Mouse (Mus musculus): ENCODE measurements at regions not wholly inside any gene's neighbourhood (a gene's known extent, or its start where the extent isn't known, plus 50 kb on each side); places are given as distances from the start of the nearest gene placed in this dataset.

GRCm38 (mm10) chr10:41018888-41019287 lies 53.2 kb downstream of the Gpr6 start:
- H3K36me3 ChIP-seq = no peaks in the 10 kb centered on the region
- no peak for ATAC-seq (ENCODE audit: insufficient number of reproducible peaks, insufficient read depth, low FRiP score, low TSS enrichment, low read depth)
- no peak overlapping the region for H3K4me2 ChIP-seq
- H3K9ac ChIP-seq = no peak overlapping the region
- H3K4me1 ChIP-seq = no peaks in the 10 kb centered on the region
- peaks cover 3% of the 10 kb centered on the region; the same call in 1 of the 2 replicates for H3K27me3 ChIP-seq
- no peak overlapping the region for H3K4me3 ChIP-seq
- WGBS = 62% methylated on average over 5 of the region's 5 CpGs
- H3K9me3 ChIP-seq = no peaks in the 10 kb centered on the region
- H3K27ac ChIP-seq = no peak overlapping the region

DNA sequence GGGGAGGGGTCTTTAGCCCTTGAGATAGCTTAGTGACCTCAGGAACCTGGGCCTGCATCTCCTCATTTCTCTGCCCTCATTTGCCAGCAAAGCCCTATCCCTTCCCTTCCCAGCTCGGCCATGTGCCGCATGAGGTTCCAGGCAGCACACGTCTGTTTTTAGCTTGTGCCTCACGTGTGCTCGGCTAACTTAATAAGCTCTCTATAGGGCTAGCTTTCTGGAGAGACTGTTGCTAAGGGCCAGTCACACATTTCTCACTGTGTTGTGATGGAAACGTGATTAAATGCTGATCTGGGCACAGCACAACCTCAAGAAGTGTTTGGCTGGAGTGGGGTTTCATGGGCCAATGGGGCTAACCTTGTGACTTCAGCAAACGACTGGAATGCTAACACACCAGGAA lies 55.5 kb downstream of the Gpr6 start:
- H3K27me3 ChIP-seq = peaks cover 3% of the 10 kb centered on the region; the same call in 1 of the 2 replicates
- H3K27ac ChIP-seq = no peak overlapping the region
- no peak for ATAC-seq (ENCODE audit: insufficient number of reproducible peaks, insufficient read depth, low FRiP score, low TSS enrichment, low read depth)
- no peak overlapping the region for H3K4me3 ChIP-seq
- 33% methylated on average over 7 of the region's 7 CpGs for WGBS
- H3K4me2 ChIP-seq = no peak overlapping the region
- no peaks in the 10 kb centered on the region for H3K9me3 ChIP-seq
- H3K36me3 ChIP-seq = no peaks in the 10 kb centered on the region
- no peaks in the 10 kb centered on the region for H3K4me1 ChIP-seq
- no peak overlapping the region for H3K9ac ChIP-seq

DNA sequence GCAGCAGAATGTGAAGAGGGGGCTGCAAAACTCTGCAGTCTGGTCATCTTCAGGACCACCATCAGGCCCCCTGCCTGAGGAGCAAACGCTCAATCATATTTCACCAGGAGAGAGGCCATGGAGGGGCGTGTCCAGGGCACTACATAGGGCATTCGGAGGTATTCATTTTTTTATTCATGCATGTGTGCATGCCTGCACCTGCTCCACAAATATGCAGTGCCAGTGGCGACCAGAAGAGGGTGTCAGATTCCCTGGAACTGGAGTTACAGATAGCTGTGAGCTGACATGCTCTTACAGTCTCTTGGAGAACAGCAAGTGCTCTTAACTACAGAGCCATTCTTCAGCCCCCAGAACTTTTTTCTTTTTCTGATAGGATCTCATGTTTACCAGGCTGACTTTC lies 56.4 kb downstream of the Gpr6 start:
- 33% methylated on average over 4 of the region's 4 CpGs for WGBS
- Histone ChIP-seq H3K4me2 (no peak overlapping the region), H3K36me3 (no peaks in the 10 kb centered on the region), H3K27me3 (peaks cover 3% of the 10 kb centered on the region; the same call in 1 of the 2 replicates), H3K9me3 (no peaks in the 10 kb centered on the region), H3K4me1 (no peaks in the 10 kb centered on the region), H3K27ac (no peak overlapping the region), H3K4me3 (no peak overlapping the region), H3K9ac (no peak overlapping the region)
- no peak for ATAC-seq (ENCODE audit: insufficient number of reproducible peaks, insufficient read depth, low FRiP score, low TSS enrichment, low read depth)

- Histone ChIP-seq H3K4me2 (no peak overlapping the region), H3K4me1 (no peaks in the 10 kb centered on the region), H3K27me3 (no peaks in the 10 kb centered on the region), H3K27ac (no peak overlapping the region), H3K4me3 (no peak overlapping the region), H3K9me3 (no peaks in the 10 kb centered on the region), H3K36me3 (no peaks in the 10 kb centered on the region), H3K9ac (no peak overlapping the region)
- ATAC-seq (ENCODE audit: insufficient number of reproducible peaks, insufficient read depth, low FRiP score, low TSS enrichment, low read depth) = no peak
- WGBS = 77% methylated on average over 2 of the region's 2 CpGs
These were observed 61.5 kb downstream of the Gpr6 start for GRCm38 (mm10) chr10:41010585-41010984.

- no peak for ATAC-seq (ENCODE audit: insufficient number of reproducible peaks, insufficient read depth, low FRiP score, low TSS enrichment, low read depth)
- Histone ChIP-seq H3K9ac (no peak overlapping the region), H3K27me3 (no peaks in the 10 kb centered on the region), H3K4me2 (no peak overlapping the region), H3K36me3 (no peaks in the 10 kb centered on the region), H3K4me1 (no peaks in the 10 kb centered on the region), H3K27ac (no peak overlapping the region), H3K9me3 (no peaks in the 10 kb centered on the region), H3K4me3 (no peak overlapping the region)
- 79% methylated on average over 3 of the region's 3 CpGs for WGBS
These were observed 64.2 kb downstream of the Gpr6 start for GRCm38 (mm10) chr10:41007866-41008265.

DNA sequence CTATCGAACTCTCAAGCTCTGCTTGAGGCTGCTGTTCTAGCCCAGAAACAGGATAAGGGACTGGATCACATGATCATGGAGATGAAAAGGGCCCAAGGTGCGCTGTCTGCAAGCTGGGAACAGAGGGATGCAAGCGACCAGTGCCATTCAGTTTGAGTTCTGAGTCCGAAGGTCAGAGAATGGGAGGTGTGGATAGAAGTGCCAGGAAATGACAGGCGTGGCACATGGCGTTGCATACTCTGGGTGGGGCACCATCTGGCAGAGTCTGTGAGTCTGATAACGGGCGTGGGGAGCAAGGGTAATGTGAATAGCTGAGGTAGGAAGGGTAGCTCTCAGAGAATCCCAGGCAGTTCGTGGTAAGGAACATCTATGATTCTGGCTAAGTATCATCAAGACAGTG lies 65.5 kb downstream of the Gpr6 start:
- H3K4me2 ChIP-seq = no peak overlapping the region
- no peak overlapping the region for H3K4me3 ChIP-seq
- no peak for ATAC-seq (ENCODE audit: insufficient number of reproducible peaks, insufficient read depth, low FRiP score, low TSS enrichment, low read depth)
- WGBS = 82% methylated on average over 9 of the region's 9 CpGs
- H3K9me3 ChIP-seq = no peaks in the 10 kb centered on the region
- no peak overlapping the region for H3K9ac ChIP-seq
- H3K4me1 ChIP-seq = no peaks in the 10 kb centered on the region
- H3K27ac ChIP-seq = no peak overlapping the region
- no peaks in the 10 kb centered on the region for H3K27me3 ChIP-seq
- no peaks in the 10 kb centered on the region for H3K36me3 ChIP-seq

DNA sequence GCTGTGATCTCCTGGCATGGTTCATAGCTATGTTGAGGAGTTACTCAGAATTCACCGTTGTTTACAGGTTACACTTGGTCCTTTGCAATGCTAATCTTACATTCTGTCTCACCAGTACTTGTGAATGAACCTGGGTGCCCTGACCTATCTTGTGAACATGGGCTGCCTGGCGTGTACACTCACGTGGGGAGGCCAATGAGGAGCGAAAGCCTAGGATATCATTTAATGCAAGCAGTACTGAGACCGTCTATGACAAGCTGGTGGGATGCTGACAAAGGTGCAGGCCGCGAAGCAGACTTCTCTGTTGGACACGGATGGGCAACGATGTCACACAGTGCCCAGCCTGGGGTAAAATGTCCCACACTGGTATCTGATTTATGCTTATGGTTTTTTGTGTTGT lies 66.3 kb downstream of the Gpr6 start:
- Histone ChIP-seq H3K9me3 (no peaks in the 10 kb centered on the region), H3K9ac (no peak overlapping the region), H3K4me2 (no peak overlapping the region), H3K27ac (no peak overlapping the region), H3K27me3 (no peaks in the 10 kb centered on the region), H3K4me1 (no peaks in the 10 kb centered on the region), H3K36me3 (no peaks in the 10 kb centered on the region), H3K4me3 (no peak overlapping the region)
- no peak for ATAC-seq (ENCODE audit: insufficient number of reproducible peaks, insufficient read depth, low FRiP score, low TSS enrichment, low read depth)
- WGBS = 91% methylated on average over 9 of the region's 9 CpGs

DNA sequence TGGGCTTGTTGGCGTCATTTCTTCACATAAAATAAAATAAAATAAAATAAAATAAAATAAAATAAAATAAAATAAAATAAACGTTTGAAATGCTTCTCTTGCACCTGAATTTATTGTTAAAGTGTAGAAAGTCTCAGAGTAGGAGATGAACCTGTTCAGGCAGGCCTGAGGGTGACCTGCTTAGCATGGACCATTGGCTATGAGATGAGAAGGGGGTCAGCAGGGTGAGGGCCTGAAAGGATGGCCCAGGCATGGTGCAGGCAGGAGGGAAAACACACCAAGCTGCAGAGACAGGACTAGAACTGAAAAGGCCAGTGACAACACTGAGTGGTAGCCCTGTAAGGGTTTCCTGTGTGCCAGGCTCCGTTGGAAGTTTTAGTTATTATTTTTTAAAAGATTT lies 67.3 kb downstream of the Gpr6 start:
- Histone ChIP-seq H3K36me3 (no peaks in the 10 kb centered on the region), H3K4me2 (no peak overlapping the region), H3K9ac (no peak overlapping the region), H3K27me3 (no peaks in the 10 kb centered on the region), H3K27ac (no peak overlapping the region), H3K4me1 (no peaks in the 10 kb centered on the region), H3K9me3 (no peaks in the 10 kb centered on the region), H3K4me3 (no peak overlapping the region)
- 62% methylated on average over 3 of the region's 3 CpGs for WGBS
- ATAC-seq (ENCODE audit: insufficient number of reproducible peaks, insufficient read depth, low FRiP score, low TSS enrichment, low read depth) = no peak

- H3K9ac ChIP-seq = no peak overlapping the region
- H3K27me3 ChIP-seq = no peaks in the 10 kb centered on the region; the same call in 1 of the 2 replicates
- H3K4me1 ChIP-seq = no peaks in the 10 kb centered on the region
- H3K4me2 ChIP-seq = no peak overlapping the region
- H3K27ac ChIP-seq = no peak overlapping the region
- H3K4me3 ChIP-seq = no peak overlapping the region
- peak; percentile 66; the same call in 1 of the 2 replicates for ATAC-seq (ENCODE audit: insufficient number of reproducible peaks, insufficient read depth, low FRiP score, low TSS enrichment, low read depth)
- no peaks in the 10 kb centered on the region for H3K36me3 ChIP-seq
- WGBS = 29% methylated on average over 7 of the region's 7 CpGs
- H3K9me3 ChIP-seq = no peaks in the 10 kb centered on the region
These were observed 67.9 kb downstream of the Gpr6 start for GRCm38 (mm10) chr10:41004044-41004689.

- Histone ChIP-seq H3K4me3 (no peak overlapping the region), H3K4me1 (no peaks in the 10 kb centered on the region), H3K9me3 (no peaks in the 10 kb centered on the region), H3K27ac (no peak overlapping the region), H3K4me2 (no peak overlapping the region), H3K9ac (no peak overlapping the region), H3K36me3 (no peaks in the 10 kb centered on the region), H3K27me3 (no peaks in the 10 kb centered on the region; the same call in 1 of the 2 replicates)
- ATAC-seq (ENCODE audit: insufficient number of reproducible peaks, insufficient read depth, low FRiP score, low TSS enrichment, low read depth) = no peak
- 78% methylated on average over 3 of the region's 3 CpGs for WGBS
These were observed 68.9 kb downstream of the Gpr6 start for GRCm38 (mm10) chr10:41003197-41003596.

DNA sequence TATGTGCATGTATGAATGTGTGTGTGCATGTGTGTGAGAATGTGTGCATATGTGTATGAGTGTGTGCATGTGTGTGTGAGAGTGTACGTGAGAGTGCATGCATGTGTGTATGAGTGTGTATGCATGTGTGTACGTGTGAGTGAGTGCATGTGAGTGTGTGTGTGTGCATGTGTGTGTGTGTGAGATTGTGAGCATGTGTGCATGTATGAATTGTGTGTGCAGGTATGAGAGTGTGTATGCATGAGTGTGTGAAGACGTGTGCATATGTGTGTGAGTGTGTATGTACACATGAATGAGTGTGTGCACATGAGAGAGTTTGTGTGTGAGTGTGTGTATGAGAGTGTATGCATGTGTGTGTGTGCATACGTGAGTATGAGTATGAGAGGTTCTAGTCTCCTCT lies 71.1 kb downstream of the Gpr6 start:
- Histone ChIP-seq H3K4me3 (no peak overlapping the region), H3K4me2 (no peak overlapping the region), H3K27ac (no peak overlapping the region), H3K36me3 (no peaks in the 10 kb centered on the region), H3K9ac (no peak overlapping the region), H3K4me1 (no peaks in the 10 kb centered on the region), H3K9me3 (no peaks in the 10 kb centered on the region), H3K27me3 (no peaks in the 10 kb centered on the region; the same call in 1 of the 2 replicates)
- WGBS = 84% methylated on average over 4 of the region's 4 CpGs
- no peak for ATAC-seq (ENCODE audit: insufficient number of reproducible peaks, insufficient read depth, low FRiP score, low TSS enrichment, low read depth)

DNA sequence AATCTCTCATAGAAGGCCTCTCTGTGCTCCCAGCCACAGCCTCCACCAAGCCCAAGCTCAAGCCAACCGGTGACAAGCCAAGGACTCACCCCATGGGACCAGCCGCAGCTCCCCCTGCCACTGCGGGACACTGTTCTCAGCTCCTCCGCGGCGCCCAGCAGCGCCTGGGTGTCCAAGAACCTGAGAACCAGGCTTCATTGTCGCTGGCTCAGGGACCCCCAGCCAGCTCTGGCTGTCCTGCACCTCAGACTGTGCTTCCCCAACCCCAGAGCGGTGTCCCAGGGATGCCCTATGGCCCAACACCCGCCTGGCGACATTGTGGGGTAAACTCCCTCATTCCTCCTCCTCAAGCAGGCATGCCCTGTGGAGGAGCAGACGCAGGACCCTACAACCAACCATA lies 72.6 kb downstream of the Gpr6 start:
- no peak for ATAC-seq (ENCODE audit: insufficient number of reproducible peaks, insufficient read depth, low FRiP score, low TSS enrichment, low read depth)
- Histone ChIP-seq H3K27me3 (no peaks in the 10 kb centered on the region; the same call in 1 of the 2 replicates), H3K9me3 (no peaks in the 10 kb centered on the region), H3K4me2 (no peak overlapping the region), H3K4me3 (no peak overlapping the region), H3K4me1 (no peaks in the 10 kb centered on the region), H3K9ac (no peak overlapping the region), H3K36me3 (no peaks in the 10 kb centered on the region), H3K27ac (no peak overlapping the region)
- 83% methylated on average over 12 of the region's 12 CpGs for WGBS

Data from embryonic facial prominence, embryonic 13.5 days (tissue).